Comparison of ENCODE assay signal across 33 mouse cellular contexts in the genomic region with DNA sequence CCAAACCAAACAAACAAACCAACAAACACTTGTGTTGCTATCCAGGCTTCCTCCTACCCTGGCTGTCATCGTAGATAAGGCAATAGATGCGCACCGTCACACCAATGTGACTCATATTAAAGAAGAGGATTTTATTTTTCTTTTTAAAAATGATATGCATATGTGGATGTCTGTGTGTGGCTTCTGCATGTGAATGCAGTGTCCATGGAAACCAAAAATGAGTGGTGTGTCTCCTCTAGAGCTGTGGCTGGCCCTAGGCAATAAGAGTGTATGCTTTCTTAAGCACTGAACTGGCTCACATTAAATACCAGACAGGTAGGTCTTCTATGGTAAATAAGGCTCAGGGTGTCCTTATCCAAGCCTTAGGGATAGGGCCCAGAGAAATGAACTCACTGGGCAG. TPM values are rescaled to one million over a fixed set of nuclear protein-coding genes. Genes with fewer than 3 reads are reported as not detected.
DNase-seq lines count a peak whose midpoint lies in the region; ATAC-seq and TF ChIP-seq lines count a peak whose summit lies in the region.
"Had no signal": no experiment of that assay in that cellular context is flagged by ENCODE, and none has a peak within 500 bp of the region (broad histone marks: within the 10 kb centered on the region; RNA-seq: fewer than 3 reads in every experiment).

No protein-coding gene starts in this region.

- TF ChIP-seq CTCF in layer of hippocampus, adult 2 months (conservative IDR thresholded peaks at IDR 0.05), result no peak
- no peak for TF ChIP-seq CTCF in liver, embryonic 14.5 days (IDR thresholded peaks at IDR 0.05; ENCODE audit: low read depth)

- H3K27me3 ChIP-seq in liver, embryonic 14.5 days (ENCODE audit: control insufficient read depth, insufficient read depth, low read length), result no peaks in the 10 kb centered on the region
- H3K27me3 ChIP-seq in liver, embryonic 11.5 days (replicated peaks; ENCODE audit: control insufficient read depth, insufficient read depth, low read length), result no peaks in the 10 kb centered on the region
- H3K27me3 ChIP-seq: heart, embryonic 15.5 days; hindbrain, embryonic 12.5 days; intestine, embryonic 15.5 days; Patski had no signal

- peak; percentile 58; the same call in 1 of the 2 replicates for ATAC-seq in frontal cortex, adult (ENCODE audit: low TSS enrichment)
- ATAC-seq in liver, embryonic 14.5 days (ENCODE audit: insufficient read depth), result no peak
- no peak for ATAC-seq in liver, embryonic 11.5 days (replicated peaks; ENCODE audit: low FRiP score)
- ATAC-seq: forebrain, embryonic 14.5 days; hindbrain, postnatal 0 days; intestine, embryonic 15.5 days; midbrain, embryonic 16.5 days; Patski had no signal

- peak; percentile 28; the same call in 1 of the 2 replicates for TF ChIP-seq EP300 in liver, embryonic 14.5 days (IDR thresholded peaks at IDR 0.05; ENCODE audit: low read depth)

- H3K4me2 ChIP-seq in liver, embryonic 14.5 days (ENCODE audit: low read depth), result no peak overlapping the region
- H3K4me2 ChIP-seq in liver, embryonic 11.5 days, result no peak overlapping the region
- H3K4me2 ChIP-seq: heart, embryonic 15.5 days; hindbrain, embryonic 12.5 days; intestine, embryonic 15.5 days; lung, embryonic 14.5 days; midbrain, embryonic 11.5 days; neural tube, embryonic 12.5 days had no signal

- peaks cover 17 to 32% of the 10 kb centered on the region in 2 experiments for H3K4me1 ChIP-seq in liver, embryonic 14.5 days (replicated peaks; ENCODE audit: control insufficient read depth in 2 of 2, insufficient read depth in 2 of 2, low read length in 1 of 2)
- 0 out of 2 replicates have a peak, but pooled peaks cover 5% of the 10 kb centered on the region for H3K4me1 ChIP-seq in liver, embryonic 11.5 days (replicated peaks; ENCODE audit: control insufficient read depth, insufficient read depth, low read length)
- H3K4me1 ChIP-seq: heart, embryonic 15.5 days; hindbrain, embryonic 12.5 days; intestine, embryonic 15.5 days; neural tube, embryonic 12.5 days had no signal

- H3K9me3 ChIP-seq in liver, embryonic 14.5 days (ENCODE audit: control insufficient read depth, low read length), result no peaks in the 10 kb centered on the region
- no peaks in the 10 kb centered on the region for H3K9me3 ChIP-seq in liver, embryonic 11.5 days (ENCODE audit: control insufficient read depth, low read length)
- H3K9me3 ChIP-seq: heart, embryonic 10.5 days; heart, embryonic 15.5 days; hindbrain, embryonic 12.5 days; intestine, embryonic 15.5 days; neural tube, embryonic 12.5 days had no signal

- H3K4me3 ChIP-seq in layer of hippocampus, adult 2 months, result no peak overlapping the region
- no peak overlapping the region for H3K4me3 ChIP-seq in liver, embryonic 14.5 days (ENCODE audit: insufficient read depth in 1 of 2, low read depth in 2 of 2, low read length in 2 of 2)
- H3K4me3 ChIP-seq in liver, embryonic 11.5 days (ENCODE audit: low read depth, low read length), result no peak overlapping the region
- H3K4me3 ChIP-seq: heart, embryonic 10.5 days; heart, embryonic 15.5 days; hindbrain, embryonic 12.5 days; intestine, embryonic 15.5 days; neural tube, embryonic 12.5 days had no signal

- no peaks in the 10 kb centered on the region for H3K36me3 ChIP-seq in liver, embryonic 14.5 days (replicated peaks; ENCODE audit: control insufficient read depth, insufficient read depth, low read depth)
- H3K36me3 ChIP-seq in liver, embryonic 11.5 days (ENCODE audit: control insufficient read depth, insufficient read depth, low read length), result no peaks in the 10 kb centered on the region
- H3K36me3 ChIP-seq: heart, embryonic 10.5 days; heart, embryonic 15.5 days; hindbrain, embryonic 12.5 days; intestine, embryonic 15.5 days; neural tube, embryonic 12.5 days had no signal

- WGBS in liver, embryonic 14.5 days (ENCODE audit: insufficient replicate concordance), result 29% methylated on average over 3 of the region's 3 CpGs
- WGBS in liver, embryonic 11.5 days, result 86% methylated on average over 3 of the region's 3 CpGs

- peak overlapping the region; percentile 48; the same call in 1 of the 2 replicates for H3K27ac ChIP-seq in layer of hippocampus, adult 2 months
- peak overlapping the region; percentile 45 for H3K27ac ChIP-seq in liver, embryonic 14.5 days
- no peak overlapping the region for H3K27ac ChIP-seq in liver, embryonic 11.5 days (ENCODE audit: low read depth, low read length)
- H3K27ac ChIP-seq: heart, embryonic 10.5 days; heart, embryonic 15.5 days; hindbrain, embryonic 12.5 days; hindbrain, postnatal 0 days; intestine, embryonic 15.5 days; neural tube, embryonic 12.5 days; stomach, postnatal 0 days had no signal

- DNase-seq in frontal cortex, postnatal 14 days (ENCODE audit: low spot score in 2 of 2), result no peak
- peak in 1 of 2 experiments; percentile 37 for DNase-seq in layer of hippocampus, adult 2 months (ENCODE audit: low spot score in 2 of 2)
- no peak for DNase-seq in layer of hippocampus, postnatal 25 days (ENCODE audit: extremely low spot score in 1 of 2, low spot score in 1 of 2)
- no peak for DNase-seq in liver, embryonic 14.5 days (ENCODE audit: low read depth in 3 of 3, low spot score in 3 of 3)
- no peak for DNase-seq in liver, embryonic 11.5 days (ENCODE audit: low spot score)
- DNase-seq in ovary, postnatal 10 days (ENCODE audit: low spot score), result no peak
- DNase-seq: adrenal gland, postnatal 10 days; cerebellum, adult 11 months; cerebellum, adult 9-10 months; heart, postnatal 36 days; left cerebral cortex, postnatal 4 days; lung, embryonic 14.5 days; lung, postnatal 14 days; right cerebral cortex, postnatal 4 days; thymus, adult 2 months; thymus, postnatal 36 days had no signal

- H3K9ac ChIP-seq in liver, embryonic 14.5 days (replicated peaks), result no peak overlapping the region
- no peak overlapping the region for H3K9ac ChIP-seq in liver, embryonic 11.5 days (ENCODE audit: low read depth, low read length)
- H3K9ac ChIP-seq: heart, embryonic 15.5 days; hindbrain, embryonic 12.5 days; intestine, embryonic 15.5 days; lung, embryonic 14.5 days; neural tube, embryonic 12.5 days had no signal

RNA-seq across cellular contexts. Expression of a gene that starts 7.6 kb away (rescaled TPM):
- total RNA-seq in layer of hippocampus, adult 2 months (2021), result 10 to 100 TPM; 13.6 to 15.9 TPM
- total RNA-seq in layer of hippocampus, postnatal 25 days (2021), result 10 to 100 TPM; 20.7 to 21.3 TPM
- polyA plus RNA-seq in liver, embryonic 14.5 days (2012; rRNA removed), result 7.3 and 11.0 TPM in 2 replicates
- polyA plus RNA-seq in liver, embryonic 14.5 days (2014; fragmentation: Nextera tagmentation; extraction: Ambion mirVana), result 7.3 and 9.8 TPM in 2 replicates
- polyA plus RNA-seq in liver, embryonic 11.5 days (2014; fragmentation: Nextera tagmentation; extraction: Ambion mirVana), result 13.8 and 14.1 TPM in 2 replicates

RNA-seq across cellular contexts. Expression of a gene that starts 13.6 kb away (rescaled TPM):
- not detected for total RNA-seq in layer of hippocampus, adult 2 months (2021)
- under 1 TPM in 1 of 2 experiments, not detected in 1; 0.20 TPM for total RNA-seq in layer of hippocampus, postnatal 25 days (2021)
- polyA plus RNA-seq in liver, embryonic 14.5 days (2012; rRNA removed), result not detected in 2 replicates
- not detected in 2 replicates for polyA plus RNA-seq in liver, embryonic 14.5 days (2014; fragmentation: Nextera tagmentation; extraction: Ambion mirVana)
- polyA plus RNA-seq in liver, embryonic 11.5 days (2014; fragmentation: Nextera tagmentation; extraction: Ambion mirVana), result not detected in 2 replicates
- total RNA-seq: gastrocnemius, postnatal 10 days; heart, postnatal 36 days; hindbrain, postnatal 0 days; left cerebral cortex, postnatal 4 days; MEL had no signal
- polyA plus RNA-seq: embryonic facial prominence, embryonic 11.5 days; forebrain, embryonic 14.5 days; heart, embryonic 10.5 days; heart, embryonic 15.5 days; hindbrain, embryonic 12.5 days; limb, embryonic 14.5 days; midbrain, embryonic 11.5 days; midbrain, embryonic 16.5 days; neural tube, embryonic 12.5 days; spleen, adult 2 months had no signal
